Mouse (Mus musculus): ENCODE measurements around the gene Pex1. TPM values are rescaled to one million over a fixed set of nuclear protein-coding genes. Genes with fewer than 3 reads are reported as not detected.

Gene Pex1
- polyA plus RNA-seq, 1 experiment = 3.7 TPM

- no peak overlapping the region for H3K27ac ChIP-seq (ENCODE audit: insufficient read depth, low read depth, low read length)
- no peak for TF ChIP-seq POLR2A (IDR thresholded peaks at IDR 0.05; ENCODE audit: low read depth, low read length)
- no peak for TF ChIP-seq CTCF (IDR thresholded peaks at IDR 0.05; ENCODE audit: extremely low read depth, insufficient read length, insufficient replicate concordance, low read depth, low read length)
- H3K4me3 ChIP-seq (ENCODE audit: low read depth, low read length) = no peak overlapping the region
- H3K4me1 ChIP-seq (ENCODE audit: control insufficient read depth, insufficient read depth, insufficient read length, low read length) = no peaks in the 10 kb centered on the region
- 93% methylated on average over 7 of the region's 7 CpGs for WGBS
- peaks cover 46% of the 10 kb centered on the region for H3K36me3 ChIP-seq (ENCODE audit: control insufficient read depth, insufficient read depth, low read length)
- no peaks in the 10 kb centered on the region for H3K27me3 ChIP-seq (ENCODE audit: control insufficient read depth, insufficient read depth, low read length)
Observed at GRCm38 (mm10) chr5:3620486-3620885, 24.6 kb downstream of the Pex1 start.

- no peak for TF ChIP-seq CTCF (IDR thresholded peaks at IDR 0.05; ENCODE audit: extremely low read depth, insufficient read length, insufficient replicate concordance, low read depth, low read length)
- TF ChIP-seq POLR2A (IDR thresholded peaks at IDR 0.05; ENCODE audit: low read depth, low read length) = no peak
- no peaks in the 10 kb centered on the region for H3K27me3 ChIP-seq (ENCODE audit: control insufficient read depth, insufficient read depth, low read length)
- peaks cover 29% of the 10 kb centered on the region for H3K36me3 ChIP-seq (ENCODE audit: control insufficient read depth, insufficient read depth, low read length)
- no peaks in the 10 kb centered on the region for H3K4me1 ChIP-seq (ENCODE audit: control insufficient read depth, insufficient read depth, insufficient read length, low read length)
- H3K4me3 ChIP-seq (ENCODE audit: low read depth, low read length) = no peak overlapping the region
- no peak overlapping the region for H3K27ac ChIP-seq (ENCODE audit: insufficient read depth, low read depth, low read length)
- WGBS = 94% methylated on average over 5 of the region's 5 CpGs
Observed at GRCm38 (mm10) chr5:3630055-3630454, 34.2 kb downstream of the Pex1 start.

GRCm38 (mm10) chr5:3631512-3632271 is 35.8 kb downstream of the Pex1 start:
- H3K27ac ChIP-seq (ENCODE audit: insufficient read depth, low read depth, low read length) = no peak overlapping the region
- H3K4me1 ChIP-seq (ENCODE audit: control insufficient read depth, insufficient read depth, insufficient read length, low read length) = no peaks in the 10 kb centered on the region
- 86% methylated on average over 16 of the region's 16 CpGs for WGBS
- H3K4me3 ChIP-seq (ENCODE audit: low read depth, low read length) = no peak overlapping the region
- TF ChIP-seq CTCF (IDR thresholded peaks at IDR 0.05; ENCODE audit: extremely low read depth, insufficient read length, insufficient replicate concordance, low read depth, low read length) (no peak), POLR2A (IDR thresholded peaks at IDR 0.05; ENCODE audit: low read depth, low read length) (no peak)
- H3K27me3 ChIP-seq (ENCODE audit: control insufficient read depth, insufficient read depth, low read length) = no peaks in the 10 kb centered on the region
- H3K36me3 ChIP-seq (ENCODE audit: control insufficient read depth, insufficient read depth, low read length) = peaks cover 24% of the 10 kb centered on the region

- no peak overlapping the region for H3K27ac ChIP-seq (ENCODE audit: insufficient read depth, low read depth, low read length)
- H3K36me3 ChIP-seq (ENCODE audit: control insufficient read depth, insufficient read depth, low read length) = peaks cover 24% of the 10 kb centered on the region
- no peaks in the 10 kb centered on the region for H3K27me3 ChIP-seq (ENCODE audit: control insufficient read depth, insufficient read depth, low read length)
- 87% methylated on average over 5 of the region's 5 CpGs for WGBS
- H3K4me1 ChIP-seq (ENCODE audit: control insufficient read depth, insufficient read depth, insufficient read length, low read length) = no peaks in the 10 kb centered on the region
- H3K4me3 ChIP-seq (ENCODE audit: low read depth, low read length) = no peak overlapping the region
- TF ChIP-seq POLR2A (IDR thresholded peaks at IDR 0.05; ENCODE audit: low read depth, low read length) = no peak
- no peak for TF ChIP-seq CTCF (IDR thresholded peaks at IDR 0.05; ENCODE audit: extremely low read depth, insufficient read length, insufficient replicate concordance, low read depth, low read length)
Observed at GRCm38 (mm10) chr5:3632285-3632684, 36.4 kb downstream of the Pex1 start.

GRCm38 (mm10) chr5:3633315-3633714 is 37.4 kb downstream of the Pex1 start:
- no peak overlapping the region for H3K27ac ChIP-seq (ENCODE audit: insufficient read depth, low read depth, low read length)
- 77% methylated on average over 13 of the region's 13 CpGs for WGBS

GRCm38 (mm10) chr5:3633951-3634350 is 38.1 kb downstream of the Pex1 start:
- TF ChIP-seq CTCF (IDR thresholded peaks at IDR 0.05; ENCODE audit: extremely low read depth, insufficient read length, insufficient replicate concordance, low read depth, low read length) = peak; percentile 69; the same call in 1 of the 2 replicates
- TF ChIP-seq POLR2A (IDR thresholded peaks at IDR 0.05; ENCODE audit: low read depth, low read length) = no peak
- no peak overlapping the region for H3K4me3 ChIP-seq (ENCODE audit: low read depth, low read length)
- H3K4me1 ChIP-seq (ENCODE audit: control insufficient read depth, insufficient read depth, insufficient read length, low read length) = no peaks in the 10 kb centered on the region
- no peaks in the 10 kb centered on the region for H3K27me3 ChIP-seq (ENCODE audit: control insufficient read depth, insufficient read depth, low read length)
- 73% methylated on average over 4 of the region's 4 CpGs for WGBS
- no peak overlapping the region for H3K27ac ChIP-seq (ENCODE audit: insufficient read depth, low read depth, low read length)
- peaks cover 21% of the 10 kb centered on the region for H3K36me3 ChIP-seq (ENCODE audit: control insufficient read depth, insufficient read depth, low read length)

More at GRCm38 (mm10) chr5:3633315-3633714, 37.4 kb downstream of the Pex1 start:
- Histone ChIP-seq H3K4me3 (ENCODE audit: low read depth, low read length) (no peak overlapping the region), H3K36me3 (ENCODE audit: control insufficient read depth, insufficient read depth, low read length) (peaks cover 22% of the 10 kb centered on the region), H3K4me1 (ENCODE audit: control insufficient read depth, insufficient read depth, insufficient read length, low read length) (no peaks in the 10 kb centered on the region), H3K27me3 (ENCODE audit: control insufficient read depth, insufficient read depth, low read length) (no peaks in the 10 kb centered on the region)
- TF ChIP-seq CTCF (IDR thresholded peaks at IDR 0.05; ENCODE audit: extremely low read depth, insufficient read length, insufficient replicate concordance, low read depth, low read length) (no peak), POLR2A (IDR thresholded peaks at IDR 0.05; ENCODE audit: low read depth, low read length) (no peak)

GRCm38 (mm10) chr5:3635286-3635685 is 39.4 kb downstream of the Pex1 start:
- WGBS = 78% methylated on average over 8 of the region's 8 CpGs
- Histone ChIP-seq H3K4me3 (ENCODE audit: low read depth, low read length) (no peak overlapping the region), H3K36me3 (ENCODE audit: control insufficient read depth, insufficient read depth, low read length) (peaks cover 17% of the 10 kb centered on the region), H3K27me3 (ENCODE audit: control insufficient read depth, insufficient read depth, low read length) (no peaks in the 10 kb centered on the region), H3K4me1 (ENCODE audit: control insufficient read depth, insufficient read depth, insufficient read length, low read length) (no peaks in the 10 kb centered on the region), H3K27ac (ENCODE audit: insufficient read depth, low read depth, low read length) (no peak overlapping the region)
- TF ChIP-seq CTCF (IDR thresholded peaks at IDR 0.05; ENCODE audit: extremely low read depth, insufficient read length, insufficient replicate concordance, low read depth, low read length) = no peak
- TF ChIP-seq POLR2A (IDR thresholded peaks at IDR 0.05; ENCODE audit: low read depth, low read length) = no peak

All from small intestine, adult 2 months (tissue).